Mouse (Mus musculus) neural tube, embryonic 14.5 days (tissue): ENCODE measurements around the gene Hjurp. TPM values are rescaled to one million over a fixed set of nuclear protein-coding genes. Genes with fewer than 3 reads are reported as not detected.

Experiments used
- ATAC-seq: fragments of 200-750 bp; cut with Nextera tagmentation; 2 replicates; pipeline ENCODE4 v1.8.0; 2017; ENCODE audit warnings: low read depth, mild to moderate bottlenecking, moderate TSS enrichment, moderate library complexity
- H3K27ac ChIP-seq: fragments of 300-500 bp; sonication (generic); 2 replicates; pipeline ENCODE4 v1.5.1; 2014; ENCODE audit warnings: low read depth, mild to moderate bottlenecking, control low read depth, low read length, moderate library complexity, mixed read lengths
- H3K27me3 ChIP-seq: fragments of 300-500 bp; sonication (generic); 2 replicates; pipeline ENCODE4 v1.6.1; 2014; ENCODE audit warnings: low read length; ENCODE audit not compliant: control insufficient read depth, insufficient read depth
- H3K36me3 ChIP-seq: fragments of 300-500 bp; sonication (generic); 2 replicates; pipeline ENCODE4 v1.6.1; 2014; ENCODE audit warnings: low read length, mixed read lengths; ENCODE audit not compliant: control insufficient read depth, insufficient read depth
- H3K4me1 ChIP-seq: fragments of 300-500 bp; sonication (generic); 2 replicates; pipeline ENCODE4 v1.6.1; 2014; ENCODE audit warnings: low read length; ENCODE audit not compliant: control insufficient read depth, insufficient read depth
- H3K4me2 ChIP-seq: fragments of 300-500 bp; sonication (generic); 2 replicates; pipeline ENCODE4 v1.6.1; 2014; ENCODE audit warnings: mild to moderate bottlenecking, low read depth, low read length, control low read depth
- H3K4me3 ChIP-seq: fragments of 300-500 bp; sonication (generic); 2 replicates; pipeline ENCODE4 v1.5.1; 2014; ENCODE audit warnings: low read depth, low read length, control low read depth, mixed read lengths
- H3K9ac ChIP-seq: fragments of 300-500 bp; sonication (generic); replicated peaks from 2 replicates; pipeline ENCODE4 v1.6.1; 2014; ENCODE audit warnings: low read depth, mild to moderate bottlenecking, control low read depth, low read length, mixed read lengths
- H3K9me3 ChIP-seq: fragments of 300-500 bp; sonication (generic); 2 replicates; pipeline ENCODE4 v1.6.1; 2016; ENCODE audit warnings: low read length; ENCODE audit not compliant: control insufficient read depth
- WGBS: fragments of 180-500 bp; shearing (Covaris S2); extraction: QIAGEN DNeasy Blood & Tissue Kit; methylation state at CpG from one replicate; pipeline ENCODE4 v1.1.7; 2014; 5-methylcytosine and 5-hydroxymethylcytosine counted together
- polyA plus RNA-seq: library from polyadenylated mRNA; unstranded; fragments of >200 nt; fragmentation: Nextera tagmentation; extraction: Ambion mirVana; gene quantifications from 2 replicates; pipeline ENCODE4 v1.2.1, GENCODE M21; 2014

Gene Hjurp
- polyA plus RNA-seq, 1 experiment from 2014 or later, result 55.8 TPM

- Histone ChIP-seq H3K4me3 (no peak overlapping the region), H3K4me2 (no peak overlapping the region), H3K4me1 (no peaks in the 10 kb centered on the region), H3K27me3 (no peaks in the 10 kb centered on the region), H3K9ac (no peak overlapping the region), H3K36me3 (no peaks in the 10 kb centered on the region), H3K27ac (no peak overlapping the region), H3K9me3 (peaks cover 74% of the 10 kb centered on the region)
- 83% methylated on average over 2 of the region's 2 CpGs for WGBS
- ATAC-seq, result no peak
Observed at GRCm38 (mm10) chr1:88299529-88299945, 22.1 kb upstream of the Hjurp start.

DNA sequence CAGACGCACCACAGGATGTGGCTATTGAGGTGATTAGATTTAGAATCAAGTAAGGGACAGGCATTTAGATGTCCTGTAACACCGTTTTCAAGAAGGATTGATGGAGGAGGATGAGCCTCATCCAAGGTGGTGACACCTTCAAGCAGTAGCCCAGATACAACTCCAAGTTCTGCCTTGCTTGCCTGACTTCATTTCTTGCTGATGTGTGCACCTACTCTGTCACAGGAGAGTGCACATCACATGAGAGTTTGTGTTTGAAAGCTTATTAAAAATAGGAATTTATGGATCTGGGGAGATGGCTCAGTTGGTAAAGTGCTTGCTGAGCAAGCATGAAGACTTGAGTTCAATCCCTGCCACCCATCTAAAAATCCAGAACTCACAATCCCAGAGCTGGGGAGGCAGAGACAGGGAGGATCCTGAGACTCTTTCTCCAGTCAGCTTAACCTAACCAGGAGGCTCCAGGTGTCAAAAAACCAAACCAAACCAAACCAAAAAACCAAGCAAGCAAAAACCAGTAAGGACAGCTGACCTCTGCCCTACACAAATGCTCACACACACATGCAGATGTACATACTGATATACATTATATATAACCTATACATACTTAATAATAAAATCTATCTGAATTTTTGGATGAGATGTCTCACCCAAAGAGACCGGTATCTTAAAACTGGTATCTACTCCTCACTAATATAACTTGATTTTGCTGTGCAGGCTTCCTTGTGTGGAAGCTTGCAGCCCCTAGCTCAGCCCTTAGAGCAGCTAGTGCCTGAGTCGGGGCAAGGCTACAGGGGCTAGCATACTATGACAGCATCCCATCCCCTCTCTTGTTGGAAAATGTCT lies 21.5 kb upstream of the Hjurp start:
- Histone ChIP-seq H3K9me3 (peaks cover 67% of the 10 kb centered on the region), H3K4me2 (no peak overlapping the region), H3K36me3 (no peaks in the 10 kb centered on the region), H3K27ac (no peak overlapping the region), H3K27me3 (no peaks in the 10 kb centered on the region), H3K4me3 (no peak overlapping the region), H3K9ac (no peak overlapping the region), H3K4me1 (no peaks in the 10 kb centered on the region)
- 66% methylated on average over 4 of the region's 4 CpGs for WGBS
- ATAC-seq, result no peak

DNA sequence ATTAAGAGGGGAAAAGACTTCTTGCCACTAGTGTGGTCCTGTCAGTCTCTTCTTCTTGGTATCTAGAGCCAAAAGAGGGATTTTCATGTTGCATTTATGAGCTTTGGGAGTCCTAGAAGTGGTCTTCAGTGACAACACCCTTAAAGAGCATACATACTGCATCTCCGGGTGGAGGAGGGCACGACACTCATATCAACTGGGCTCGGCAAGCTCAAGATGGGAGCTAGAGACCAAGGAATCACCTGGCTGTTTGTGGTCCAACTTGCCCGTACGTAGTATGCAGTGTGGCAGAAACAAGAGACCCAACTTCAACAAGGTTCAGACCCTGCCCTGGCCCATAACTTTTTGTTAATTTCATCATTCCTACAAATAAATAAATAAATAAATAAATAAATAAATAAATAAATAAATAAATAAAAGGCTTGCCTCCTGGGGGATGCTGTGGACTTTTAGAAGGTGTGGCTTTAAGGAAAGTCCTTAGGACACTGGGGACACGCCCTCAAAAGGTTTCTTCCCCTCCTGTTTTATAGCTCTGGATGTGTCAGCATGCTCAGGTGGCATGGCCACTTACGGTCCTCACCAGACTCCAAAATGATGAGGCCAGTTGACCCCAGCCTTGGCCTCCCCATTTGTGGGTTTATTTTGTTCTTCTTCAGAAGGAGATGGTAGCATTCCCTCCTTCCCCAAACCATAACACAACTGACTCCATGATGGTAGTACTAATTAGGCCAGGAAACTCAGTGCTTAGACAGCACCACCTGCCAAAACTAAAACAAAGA lies 20.2 kb upstream of the Hjurp start:
- Histone ChIP-seq H3K9me3 (peaks cover 58% of the 10 kb centered on the region), H3K36me3 (no peaks in the 10 kb centered on the region), H3K27me3 (no peaks in the 10 kb centered on the region), H3K4me3 (no peak overlapping the region), H3K4me2 (no peak overlapping the region), H3K9ac (no peak overlapping the region), H3K27ac (no peak overlapping the region), H3K4me1 (no peaks in the 10 kb centered on the region)
- WGBS, result 68% methylated on average over 7 of the region's 7 CpGs
- no peak for ATAC-seq

DNA sequence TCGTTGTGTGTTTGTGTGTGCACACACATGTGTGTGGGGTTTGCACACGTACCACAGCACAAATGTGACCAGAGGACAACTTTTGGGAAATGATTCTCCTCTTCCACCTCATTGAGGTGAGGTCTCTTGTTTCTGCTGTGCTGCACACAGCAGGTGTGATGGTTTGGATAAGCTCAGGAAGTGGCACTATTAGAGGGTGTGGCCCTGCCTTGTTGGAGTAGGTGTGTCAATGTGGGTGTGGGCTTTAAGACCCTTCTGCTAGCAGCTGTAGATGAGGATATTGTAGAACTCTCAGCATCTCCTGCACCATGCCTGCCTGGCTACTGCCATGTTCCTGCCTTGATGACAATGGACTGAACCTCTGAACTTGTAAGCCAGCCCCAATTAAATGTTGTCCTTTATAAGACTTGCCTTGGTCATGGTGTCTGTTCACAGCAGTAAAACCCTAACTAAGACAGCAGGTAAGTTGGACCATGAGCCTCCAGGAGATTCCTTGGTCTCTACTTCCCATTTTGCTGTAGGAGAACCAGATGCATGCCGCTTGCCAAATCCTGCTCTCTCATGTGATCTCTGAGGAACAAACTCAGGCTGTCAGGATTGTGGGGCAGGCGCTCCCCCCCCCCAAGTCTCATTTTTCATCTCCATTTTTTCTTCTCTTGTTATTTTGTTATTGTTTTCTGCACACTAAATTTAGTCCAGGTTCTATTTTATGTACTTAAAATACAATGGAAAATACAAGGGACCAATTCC lies 18.9 kb upstream of the Hjurp start:
- Histone ChIP-seq H3K9ac (no peak overlapping the region), H3K27me3 (no peaks in the 10 kb centered on the region), H3K4me1 (no peaks in the 10 kb centered on the region), H3K36me3 (no peaks in the 10 kb centered on the region), H3K4me2 (no peak overlapping the region), H3K27ac (no peak overlapping the region), H3K9me3 (peaks cover 51% of the 10 kb centered on the region), H3K4me3 (no peak overlapping the region)
- WGBS, result 78% methylated on average over 4 of the region's 4 CpGs
- no peak for ATAC-seq

DNA sequence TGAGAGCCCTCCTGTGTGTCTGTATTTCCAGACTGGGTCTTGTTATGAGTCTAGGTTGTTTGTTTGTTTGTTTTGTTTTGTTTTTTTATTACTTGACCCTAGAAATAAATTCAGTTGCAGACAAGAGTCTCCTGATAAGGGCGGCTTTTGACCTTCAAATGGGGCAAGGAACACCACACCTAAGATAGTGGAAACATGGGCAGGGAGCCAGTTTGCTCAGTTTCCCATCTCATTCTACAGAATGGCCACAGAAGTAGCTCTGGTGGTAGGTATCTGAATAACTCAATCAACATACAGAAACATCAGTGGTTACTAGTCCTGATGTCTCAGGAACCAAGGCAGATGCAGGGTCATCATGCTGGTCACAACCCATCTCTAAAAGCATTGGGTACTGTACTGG lies 17.2 kb upstream of the Hjurp start:
- Histone ChIP-seq H3K27ac (no peak overlapping the region), H3K27me3 (no peaks in the 10 kb centered on the region), H3K4me1 (no peaks in the 10 kb centered on the region), H3K4me3 (no peak overlapping the region), H3K36me3 (no peaks in the 10 kb centered on the region), H3K4me2 (no peak overlapping the region), H3K9me3 (peaks cover 50% of the 10 kb centered on the region), H3K9ac (no peak overlapping the region)
- whole genome bisulfite sequencing, result 26% methylated on average over 1 of the region's 1 CpGs
- no peak for ATAC-seq

- no peak overlapping the region for H3K4me3 ChIP-seq
- ATAC-seq, result no peak
- H3K4me1 ChIP-seq, result no peaks in the 10 kb centered on the region
- H3K27ac ChIP-seq, result no peak overlapping the region
- WGBS, result 57% methylated on average over 2 of the region's 2 CpGs
- H3K9me3 ChIP-seq, result peaks cover 42% of the 10 kb centered on the region
- no peak overlapping the region for H3K9ac ChIP-seq
- no peak overlapping the region for H3K4me2 ChIP-seq
- H3K36me3 ChIP-seq, result no peaks in the 10 kb centered on the region
- H3K27me3 ChIP-seq, result no peaks in the 10 kb centered on the region
Observed at GRCm38 (mm10) chr1:88292057-88292456, 14.6 kb upstream of the Hjurp start.

DNA sequence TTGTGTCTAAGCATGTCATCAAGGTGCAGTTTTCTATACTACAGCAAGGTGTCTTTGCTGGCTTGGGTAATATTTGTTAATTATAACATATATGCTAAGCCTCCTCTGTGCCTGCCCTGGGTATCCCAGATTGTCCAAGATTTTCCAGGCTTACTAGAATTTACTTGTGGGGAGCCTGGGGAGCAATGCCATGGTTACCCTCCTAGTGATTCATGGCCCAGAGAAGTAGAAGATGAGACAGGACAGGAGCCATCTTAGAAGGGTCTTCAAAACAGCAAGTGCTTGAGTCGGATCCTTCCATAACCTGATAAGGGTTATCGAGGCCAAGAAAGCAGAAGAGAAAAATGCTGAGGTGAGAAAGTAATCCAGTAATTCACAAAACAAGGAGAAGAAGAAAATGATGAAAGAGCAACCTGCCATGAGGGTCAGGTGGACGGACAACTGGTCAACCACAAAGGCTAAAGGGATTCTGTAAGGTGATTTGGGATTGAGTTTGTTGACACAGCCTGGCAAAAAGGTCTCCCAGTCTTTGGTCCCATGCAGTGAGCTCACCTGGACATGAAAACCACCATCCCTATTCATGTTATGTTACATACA lies 14.1 kb upstream of the Hjurp start:
- H3K9me3 ChIP-seq, result peaks cover 41% of the 10 kb centered on the region
- H3K4me3 ChIP-seq, result no peak overlapping the region
- H3K4me2 ChIP-seq, result no peak overlapping the region
- H3K27ac ChIP-seq, result no peak overlapping the region
- WGBS, result 64% methylated on average over 3 of the region's 3 CpGs
- no peak overlapping the region for H3K9ac ChIP-seq
- no peak for ATAC-seq
- H3K27me3 ChIP-seq, result no peaks in the 10 kb centered on the region
- H3K4me1 ChIP-seq, result no peaks in the 10 kb centered on the region
- H3K36me3 ChIP-seq, result no peaks in the 10 kb centered on the region

DNA sequence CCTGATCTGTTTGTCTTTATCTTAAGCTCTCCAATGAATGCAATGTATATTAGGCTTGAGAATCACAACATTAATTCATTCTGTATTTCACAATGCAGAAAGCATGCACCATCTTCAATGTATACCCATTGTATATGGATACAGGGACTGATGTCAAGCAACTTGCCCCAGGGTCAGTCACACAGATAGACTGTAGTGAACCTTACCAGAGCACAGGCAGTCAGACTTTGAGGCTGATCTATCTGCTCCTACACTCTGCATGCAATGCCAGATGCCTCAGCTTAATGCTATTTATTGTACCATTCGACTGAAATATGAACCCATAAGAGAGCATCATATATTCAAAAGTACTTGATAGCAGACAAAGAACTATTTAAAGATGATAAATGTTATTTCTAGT lies 13.1 kb upstream of the Hjurp start:
- Histone ChIP-seq H3K4me3 (no peak overlapping the region), H3K27ac (no peak overlapping the region), H3K9me3 (peaks cover 42% of the 10 kb centered on the region), H3K4me2 (no peak overlapping the region), H3K4me1 (no peaks in the 10 kb centered on the region), H3K27me3 (no peaks in the 10 kb centered on the region), H3K36me3 (no peaks in the 10 kb centered on the region), H3K9ac (no peak overlapping the region)
- ATAC-seq, result no peak
- 72% methylated on average over 1 of the region's 1 CpGs for WGBS
